Mouse (Mus musculus): ENCODE data around the gene Dnajc22.

The Dnajc22 gene

GRCm38 (mm10) chr15:99087253-99088075 is 5.5 kb upstream of the Dnajc22 start, which contains the start of gene C1ql4:
C1ql4 (minus strand) TSS chr15:99087817.
- in situ Hi-C loops (cut with MboI, MseI), result no loop called here

- in situ Hi-C loops (cut with MboI, MseI), result no loop called here
These were observed 4.7 kb upstream of the Dnajc22 start for GRCm38 (mm10) chr15:99088292-99088691.

DNA sequence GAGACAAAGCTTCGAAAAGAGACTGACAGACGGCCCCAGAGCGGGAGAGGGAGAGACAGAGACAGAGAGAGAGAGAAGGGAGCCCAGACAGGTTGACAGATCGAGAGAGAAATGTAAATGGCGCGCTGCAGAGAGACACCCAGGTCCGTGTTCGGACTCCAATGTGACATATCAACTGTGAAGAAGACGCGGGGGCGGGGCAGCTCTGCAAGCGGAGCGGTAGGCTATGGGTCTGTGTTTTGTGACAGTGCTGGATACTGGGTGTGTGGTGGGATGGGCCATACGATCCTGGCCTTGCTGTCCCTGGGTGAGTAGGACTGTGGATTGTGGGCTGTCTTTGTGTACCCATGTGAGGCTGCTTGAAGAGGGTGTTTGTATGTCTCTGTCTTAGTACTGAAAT is 3.9 kb upstream of the Dnajc22 start:
- in situ Hi-C loops (cut with MboI, MseI), result no loop called here

- in situ Hi-C loops (cut with MboI, MseI), result no loop called here
These were observed 605 bp downstream of the Dnajc22 start for GRCm38 (mm10) chr15:99093291-99094258.

- in situ Hi-C loops (cut with MboI, MseI), result no loop called here
These were observed 1.8 kb downstream of the Dnajc22 start for GRCm38 (mm10) chr15:99094631-99095270.

GRCm38 (mm10) chr15:99095356-99095755 is 2.4 kb downstream of the Dnajc22 start:
- in situ Hi-C loops (cut with MboI, MseI), result no loop called here

GRCm38 (mm10) chr15:99096061-99096793 is 3.3 kb downstream of the Dnajc22 start:
- in situ Hi-C loops (cut with MboI, MseI), result no loop called here

DNA sequence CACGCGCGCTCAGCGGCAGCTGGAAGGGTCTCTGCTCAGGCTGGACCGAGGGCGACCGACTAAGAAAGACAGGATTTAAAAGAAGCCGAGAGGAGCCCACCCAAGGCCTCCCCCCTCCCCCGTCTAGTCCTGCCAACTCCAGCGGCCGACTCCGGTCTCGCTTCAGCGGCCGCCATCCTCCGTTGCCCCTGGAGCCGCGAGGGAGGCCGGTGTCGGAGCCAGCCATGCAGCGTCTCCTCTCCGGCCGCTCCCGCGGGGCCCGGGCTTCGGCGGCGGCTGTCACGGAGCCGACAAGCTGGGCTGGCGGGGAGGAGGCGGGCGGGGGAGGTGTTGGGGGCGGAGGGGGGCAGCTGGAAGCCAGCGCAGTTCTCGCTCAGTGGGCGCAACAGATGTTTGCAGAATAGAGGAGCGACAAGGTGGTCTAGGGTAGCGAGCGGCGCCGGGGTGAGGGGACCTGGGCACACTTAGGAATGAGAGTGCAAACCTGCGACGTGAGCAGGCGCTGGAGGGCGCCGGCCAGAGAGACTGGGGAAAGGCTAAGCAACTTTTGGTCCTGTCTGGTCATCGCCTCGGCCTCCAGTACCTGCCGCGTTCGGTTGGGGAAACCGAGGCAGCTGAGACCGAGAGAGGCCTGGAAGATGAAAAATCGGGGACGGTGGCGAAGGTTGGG is 4.0 kb downstream of the Dnajc22 start:
- in situ Hi-C loops (cut with MboI, MseI), result no loop called here

GRCm38 (mm10) chr15:99097840-99098492 is 5.0 kb downstream of the Dnajc22 start:
- in situ Hi-C loops (cut with MboI, MseI), result no loop called here

GRCm38 (mm10) chr15:99098493-99098861 is 5.5 kb downstream of the Dnajc22 start:
- in situ Hi-C loops (cut with MboI, MseI), result no loop called here

DNA sequence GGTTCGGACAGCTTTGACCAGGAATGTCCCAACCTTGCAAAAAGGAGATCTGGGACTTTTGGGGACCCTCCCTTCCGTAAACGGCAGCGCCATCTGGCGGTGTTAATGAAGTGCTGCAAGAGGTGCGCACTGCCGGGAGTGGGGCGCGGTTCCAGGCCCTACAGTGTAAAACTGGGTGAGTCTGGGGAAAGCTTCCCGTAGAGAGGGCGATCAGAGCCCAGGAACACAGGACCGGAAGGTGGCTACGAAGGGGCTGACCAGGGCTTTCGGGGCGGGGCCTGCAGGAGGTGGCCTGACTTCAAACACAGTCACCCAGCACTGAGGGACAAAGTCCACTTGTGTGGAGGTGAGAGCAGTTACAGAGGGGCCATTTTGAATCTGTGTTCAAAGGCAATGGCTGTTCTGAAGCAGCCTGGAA is 6.2 kb downstream of the Dnajc22 start:
- in situ Hi-C loops (cut with MboI, MseI), result no loop called here

- in situ Hi-C loops (cut with MboI, MseI), result loop anchor here (5.0 kb wide), 1 partner anchor 43 kb away; the partner anchor contains the start of gene Prph
These were observed 7.0 kb downstream of the Dnajc22 start for GRCm38 (mm10) chr15:99099984-99100383.

DNA sequence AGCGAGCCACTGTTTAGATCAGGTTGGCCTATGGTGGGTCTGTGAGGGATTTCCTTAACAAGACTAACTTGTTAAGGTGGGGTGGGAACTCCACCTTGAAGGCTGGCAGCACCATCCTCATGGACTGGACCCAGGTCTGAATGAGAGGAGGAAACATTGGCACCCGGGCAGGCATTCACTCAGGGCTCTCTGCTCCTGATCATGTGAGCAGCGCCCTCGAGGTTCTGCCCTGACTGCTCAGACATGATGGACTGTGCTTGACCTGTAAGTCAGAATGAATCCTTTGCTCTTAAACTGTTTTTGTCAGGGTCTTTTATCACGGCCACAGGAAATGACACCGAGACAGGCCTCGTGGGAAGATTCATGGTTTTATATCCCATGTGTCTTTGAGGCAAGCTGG is 12.3 kb downstream of the Dnajc22 start:
- in situ Hi-C loops (cut with MboI, MseI), result no loop called here

DNA sequence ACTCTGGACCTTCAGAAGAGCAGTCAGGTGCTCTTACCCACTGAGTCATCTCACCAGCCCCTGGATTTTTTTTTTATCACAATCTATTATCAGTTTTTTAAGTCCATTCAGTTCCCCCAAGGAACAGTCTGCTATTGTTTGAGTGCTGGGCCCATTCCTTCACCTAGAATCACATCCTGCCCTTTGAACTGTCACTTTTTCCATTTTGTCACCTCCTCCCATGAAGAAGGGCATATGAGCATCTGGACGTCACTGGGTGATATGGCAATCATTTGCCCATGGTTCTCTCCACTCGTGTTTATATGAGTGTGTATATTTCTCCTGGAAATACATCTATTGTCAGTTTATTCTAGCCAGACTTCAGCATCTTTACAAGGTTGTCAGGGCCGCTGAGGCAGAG is 14.9 kb downstream of the Dnajc22 start:
- in situ Hi-C loops (cut with MboI, MseI), result no loop called here

DNA sequence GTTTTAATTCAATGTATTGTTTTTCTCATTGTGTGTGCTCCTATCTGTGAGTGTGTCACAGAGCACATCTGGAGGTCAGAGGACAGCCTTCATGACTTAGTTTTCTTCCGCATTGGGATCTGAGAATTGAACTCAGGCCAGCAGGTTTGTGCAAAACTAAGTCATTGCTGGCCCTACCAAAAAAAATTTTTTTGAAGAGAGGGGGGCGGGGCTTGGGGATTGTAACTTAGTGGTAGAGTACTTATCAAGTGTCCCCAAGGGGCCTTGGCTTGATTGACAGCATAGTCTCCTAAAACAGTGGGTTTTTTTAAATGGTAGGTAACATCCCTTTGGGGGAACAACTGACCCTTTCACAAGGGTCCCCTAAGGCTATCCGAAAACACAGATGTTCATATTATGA is 18.2 kb downstream of the Dnajc22 start:
- in situ Hi-C loops (cut with MboI, MseI), result no loop called here

- in situ Hi-C loops (cut with MboI, MseI), result no loop called here
These were observed 18.8 kb downstream of the Dnajc22 start for GRCm38 (mm10) chr15:99111809-99112208.

- in situ Hi-C loops (cut with MboI, MseI), result no loop called here
These were observed 19.9 kb downstream of the Dnajc22 start for GRCm38 (mm10) chr15:99112843-99113395.

GRCm38 (mm10) chr15:99113396-99113975 is 20.5 kb downstream of the Dnajc22 start:
- in situ Hi-C loops (cut with MboI, MseI), result no loop called here

DNA sequence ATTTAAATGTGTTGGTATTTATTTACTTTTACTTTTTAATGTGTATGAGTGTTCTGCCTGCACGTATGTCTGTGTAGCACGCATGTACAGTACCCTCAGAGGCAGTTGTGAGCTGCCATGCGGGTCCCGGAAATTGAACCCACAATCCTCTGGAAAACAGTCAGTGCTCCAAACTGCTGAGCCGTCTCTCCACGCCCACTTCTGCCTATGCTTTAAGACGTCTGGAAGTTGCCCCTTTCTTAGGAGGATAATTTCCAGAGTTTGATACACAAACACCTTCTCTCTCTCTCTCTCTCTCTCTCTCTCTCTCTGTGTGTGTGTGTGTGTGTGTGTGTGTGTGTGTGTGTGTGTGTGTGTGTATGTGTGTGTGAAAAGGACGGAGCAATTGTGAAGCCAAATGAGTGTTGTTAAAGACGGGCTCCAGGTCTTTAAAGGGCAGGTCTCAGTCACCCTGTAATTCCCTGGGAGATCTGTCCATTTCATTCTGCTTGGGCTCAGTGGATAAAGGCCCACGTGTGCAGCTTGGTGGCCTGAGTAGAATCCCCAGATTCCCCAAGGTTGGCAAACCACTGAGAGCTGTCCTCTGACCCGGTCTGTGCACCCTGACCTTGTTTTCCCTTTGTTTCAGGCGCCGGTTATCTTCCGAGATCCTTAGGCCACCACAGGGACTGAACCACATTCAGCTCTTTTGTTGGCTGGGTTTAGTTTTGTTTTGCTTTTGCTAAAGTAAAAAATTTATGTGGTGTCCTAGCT is 21.5 kb downstream of the Dnajc22 start:
- in situ Hi-C loops (cut with MboI, MseI), result no loop called here

Measured in T-helper 1 cell (primary cell).